Mouse (Mus musculus) adrenal gland, adult 18-20 months (tissue): ENCODE results near the gene Dqx1. TPM values are rescaled to one million over a fixed set of nuclear protein-coding genes. Genes with fewer than 3 reads are reported as not detected.

Source experiments
- DNase-seq, 2 experiments: peaks; one replicate each; pipeline ENCODE4 v3.0.0; 2021 to 2022; ENCODE audit warnings: low spot score in 2 of 2
- total RNA-seq, 2 experiments: library from RNA; stranded (reverse); gene quantifications; 1 replicate in 1 of 2; 2 replicates in 1 of 2; pipeline ENCODE4 v1.2.3; 2021

The Dqx1 gene
- total RNA-seq, 2 experiments from 2014 or later = 2.2 to 3.3 TPM

GRCm38 (mm10) chr6:83069488-83070246, 12.0 kb downstream of the Dqx1 start:
- DNase-seq = no peak

- no peak for DNase-seq
These were observed 12.4 kb downstream of the Dqx1 start, which contains the start of gene Tlx2 for GRCm38 (mm10) chr6:83070247-83070310. TSS of gene Tlx2 (minus strand) at chr6:83070293.

GRCm38 (mm10) chr6:83070311-83071219, 12.9 kb downstream of the Dqx1 start:
- DNase-seq = no peak

GRCm38 (mm10) chr6:83071220-83071619, 13.6 kb downstream of the Dqx1 start:
- no peak for DNase-seq

- DNase-seq = no peak
These were observed 17.3 kb downstream of the Dqx1 start for GRCm38 (mm10) chr6:83074979-83075378.

- DNase-seq = peak; percentile 57 to 61
These were observed 20.1 kb downstream of the Dqx1 start, which contains the start of gene Pcgf1 for GRCm38 (mm10) chr6:83077630-83078323. TSS of gene Pcgf1 (plus strand) at chr6:83077869.

- peak; percentile 99 for DNase-seq
These were observed 20.7 kb downstream of the Dqx1 start for GRCm38 (mm10) chr6:83078324-83078858.

- DNase-seq = no peak
These were observed 22.6 kb downstream of the Dqx1 start for GRCm38 (mm10) chr6:83080210-83080609.

GRCm38 (mm10) chr6:83083497-83083896, 25.9 kb downstream of the Dqx1 start:
- no peak for DNase-seq

- no peak for DNase-seq
These were observed 26.8 kb downstream of the Dqx1 start for GRCm38 (mm10) chr6:83084477-83084876.

- DNase-seq = peak in 1 of 2 experiments; percentile 48
These were observed 28.7 kb downstream of the Dqx1 start, which contains the start of gene Lbx2 for GRCm38 (mm10) chr6:83086121-83087035. TSS of gene Lbx2 (plus strand) at chr6:83086367.

GRCm38 (mm10) chr6:83087205-83087925, 29.7 kb downstream of the Dqx1 start:
- peak; percentile 55 to 62 for DNase-seq

GRCm38 (mm10) chr6:83087926-83088260, 30.2 kb downstream of the Dqx1 start:
- no peak for DNase-seq

- DNase-seq = no peak
These were observed 34.9 kb downstream of the Dqx1 start for GRCm38 (mm10) chr6:83092416-83093127.

- no peak for DNase-seq
These were observed 38.3 kb downstream of the Dqx1 start for GRCm38 (mm10) chr6:83095968-83096367.

GRCm38 (mm10) chr6:83098411-83098810, 40.8 kb downstream of the Dqx1 start:
- DNase-seq = peak in 1 of 2 experiments; percentile 43

- peak; percentile 81 for DNase-seq
These were observed 43.7 kb downstream of the Dqx1 start, which contains the start of the genes Ccdc142 and Gm42688 for GRCm38 (mm10) chr6:83101316-83101687. TSS of gene Ccdc142 (plus strand) at chr6:83101601. TSS of gene Gm42688 (plus strand) at chr6:83101617.

GRCm38 (mm10) chr6:83101688-83102556, 44.3 kb downstream of the Dqx1 start:
- peak; percentile 66 for DNase-seq
